Mouse (Mus musculus) layer of hippocampus, postnatal 36 days (tissue): Measurements from ENCODE around the gene Defb21. TPM values are rescaled to one million over a fixed set of nuclear protein-coding genes. Genes with fewer than 3 reads are reported as not detected.

Source experiments
- DNase-seq, 2 experiments: peaks; one replicate each; pipeline ENCODE4 v3.0.0; 2022
- total RNA-seq, 2 experiments: library from RNA; stranded (reverse); gene quantifications; 2 replicates each; pipeline ENCODE4 v1.2.3; 2021

Defb21 gene
- total RNA-seq, 2 experiments from 2014 or later = not detected

DNA sequence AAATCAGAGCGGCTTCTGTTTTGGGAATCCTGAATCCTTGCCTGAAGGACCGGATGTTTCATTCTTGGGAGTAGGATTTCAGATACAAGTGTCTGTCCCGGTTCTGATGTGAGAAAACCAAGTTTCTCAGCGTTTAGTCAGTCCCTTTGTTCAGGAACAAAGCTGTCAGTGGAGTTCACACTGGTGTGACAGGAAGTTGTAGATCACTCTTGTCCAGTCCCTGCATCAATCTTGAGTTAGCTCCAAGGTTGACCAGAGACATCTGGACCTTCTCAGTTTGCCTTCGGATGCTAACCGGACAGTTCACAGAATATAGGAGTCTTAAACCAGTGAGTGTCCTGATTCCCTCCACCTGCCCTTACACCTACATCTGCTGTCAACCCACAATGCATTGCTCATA is 35.2 kb downstream of the Defb21 start:
- no peak for DNase-seq

DNA sequence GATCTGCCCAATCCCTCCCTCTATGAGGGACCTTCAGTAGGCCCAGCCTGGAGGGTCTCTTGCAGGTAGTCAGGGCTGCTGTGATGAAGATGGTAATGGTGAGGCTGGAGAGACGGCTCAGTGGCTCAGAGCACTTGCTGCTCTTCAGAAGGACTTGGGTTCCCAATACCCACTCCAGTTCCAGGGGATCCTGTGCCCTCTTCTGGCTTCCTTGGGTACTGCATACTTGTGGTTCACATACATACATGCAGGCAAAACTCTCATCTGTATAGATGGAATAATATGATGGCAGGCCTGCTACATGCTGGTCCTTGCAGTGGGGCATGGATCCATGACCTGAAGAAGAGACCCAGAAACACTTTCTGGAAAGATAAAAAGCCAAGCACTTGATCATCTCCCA is 36.2 kb downstream of the Defb21 start:
- no peak for DNase-seq

DNA sequence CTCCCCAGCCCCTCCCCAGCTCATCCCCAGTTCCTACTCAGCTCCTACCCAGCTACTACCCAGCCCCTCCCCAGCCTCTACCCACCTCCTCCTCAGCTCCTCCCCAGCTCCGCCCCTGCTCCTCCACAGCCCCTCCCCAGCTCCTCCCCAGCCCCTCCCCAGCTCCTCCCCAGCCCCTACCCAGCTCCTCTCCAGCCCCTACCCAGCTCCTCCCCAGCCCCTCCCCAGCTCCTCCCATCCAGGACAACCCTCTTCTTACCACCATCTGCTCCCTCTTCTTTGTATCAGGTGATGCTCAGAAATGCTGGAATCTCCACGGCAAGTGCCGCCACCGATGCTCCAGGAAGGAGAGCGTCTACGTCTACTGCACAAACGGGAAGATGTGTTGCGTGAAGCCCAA is 39.6 kb downstream of the Defb21 start:
- DNase-seq = no peak

GRCm38 (mm10) chr2:152615563-152615962 is 43.0 kb downstream of the Defb21 start:
- peak; percentile 27 to 41 for DNase-seq

GRCm38 (mm10) chr2:152616470-152616869 is 43.9 kb downstream of the Defb21 start:
- DNase-seq = no peak

DNA sequence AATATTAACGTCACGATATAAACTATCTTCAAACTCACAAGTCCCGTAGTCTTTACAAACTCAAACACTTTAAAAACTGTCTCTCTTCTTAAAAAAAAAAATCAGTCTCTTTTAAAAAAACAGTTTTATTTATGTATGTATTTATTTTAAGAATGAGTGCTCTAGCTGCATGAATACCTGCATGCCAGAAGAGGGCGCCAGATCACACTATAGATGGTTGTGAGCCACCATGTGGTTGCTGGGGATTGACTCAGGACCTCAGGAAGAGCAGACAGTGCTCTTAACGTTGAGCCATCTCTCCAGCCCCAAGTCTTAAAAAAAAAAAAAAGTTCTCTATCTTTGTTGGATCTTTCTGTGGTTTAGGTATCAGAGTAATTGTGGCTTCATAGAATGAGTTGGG is 44.8 kb downstream of the Defb21 start:
- DNase-seq = no peak

- DNase-seq = peak in 1 of 2 experiments; percentile 15
Observed at GRCm38 (mm10) chr2:152620367-152621134, 48.0 kb downstream of the Defb21 start.

DNA sequence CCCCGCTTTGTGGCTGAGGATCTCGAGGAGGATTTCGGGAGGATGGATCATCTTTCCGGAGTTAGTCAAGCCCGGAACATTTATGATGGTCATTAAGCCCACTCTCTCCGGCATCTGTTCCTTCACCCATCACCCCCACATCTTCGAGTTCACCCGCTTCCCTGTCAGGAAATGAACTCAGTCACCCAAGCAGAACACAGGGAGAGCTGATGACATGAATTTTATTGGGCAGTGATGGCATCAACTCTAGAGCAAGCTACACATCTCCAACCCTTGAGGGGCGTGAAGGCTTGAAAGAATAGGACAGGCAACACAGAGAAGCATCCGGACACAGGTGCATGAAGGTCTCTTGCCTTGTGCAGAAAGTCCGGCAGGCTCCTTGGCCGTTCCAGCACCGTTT is 49.6 kb downstream of the Defb21 start:
- no peak for DNase-seq

- DNase-seq = no peak
Observed at GRCm38 (mm10) chr2:152622953-152623352, 50.4 kb downstream of the Defb21 start, which contains the start of gene Defb25. TSS of gene Defb25 (minus strand) at chr2:152623053.

Other genes starting within 250 kb of the Defb21 start
- 100 to 1,000 TPM; 103 to 109 TPM for gene Rbck1, start 240.1 kb upstream of the Defb21 start, total RNA-seq
- under 1 TPM; 0.37 to 0.73 TPM for gene Trib3, start 228.7 kb upstream of the Defb21 start, total RNA-seq
- 10 to 100 TPM; 67.2 to 85.4 TPM for gene Nrsn2, start 196.1 kb upstream of the Defb21 start, total RNA-seq
- gene Sox12, start 174.7 kb upstream of the Defb21 start, total RNA-seq = 10 to 100 TPM; 15.5 to 15.7 TPM
- gene Zcchc3, start 157.7 kb upstream of the Defb21 start, total RNA-seq = 10 to 100 TPM in 1 of 2 experiments, 1 to 10 TPM in 1; 9.3 to 10.0 TPM
- gene 6820408C15Rik, start 157.2 kb upstream of the Defb21 start, total RNA-seq = 1 to 10 TPM; 2.5 to 2.6 TPM
- not detected for gene Defb23, start 108.1 kb upstream of the Defb21 start, total RNA-seq
- gene Defb20, start 95.7 kb upstream of the Defb21 start, total RNA-seq = not detected
- not detected for gene Defb22, start 82.6 kb upstream of the Defb21 start, total RNA-seq
- not detected for gene Defb26, start 61.1 kb upstream of the Defb21 start, total RNA-seq
- not detected for gene Defb28, start 54.5 kb upstream of the Defb21 start, total RNA-seq
- not detected for gene Defb29, start 32.6 kb upstream of the Defb21 start, total RNA-seq
- gene Gm17416, start 3.4 kb upstream of the Defb21 start, total RNA-seq = not detected
- gene Defb19, start 7.6 kb downstream of the Defb21 start, total RNA-seq = not detected
- not detected for gene Defb45, start 26.7 kb downstream of the Defb21 start, total RNA-seq
- gene Defb36, start 31.6 kb downstream of the Defb21 start, total RNA-seq = not detected
- not detected for gene Defb25, start 50.3 kb downstream of the Defb21 start, total RNA-seq
- gene Rem1, start 54.2 kb downstream of the Defb21 start, total RNA-seq = 1 to 10 TPM in 1 of 2 experiments, under 1 TPM in 1; 0.75 to 1.3 TPM
- 10 to 100 TPM; 77.3 to 77.5 TPM for gene H13, start 96.7 kb downstream of the Defb21 start, total RNA-seq
- 10 to 100 TPM; 19.7 to 22.9 TPM for gene Mcts2, start 114.3 kb downstream of the Defb21 start, total RNA-seq
- gene Id1, start 163.5 kb downstream of the Defb21 start, total RNA-seq = 10 to 100 TPM; 15.3 to 19.8 TPM
- gene Cox4i2, start 181.4 kb downstream of the Defb21 start, total RNA-seq = 1 to 10 TPM; 1.7 to 2.7 TPM